Comparison of ENCODE assay signal across 25 mouse cellular contexts in the genomic region with DNA sequence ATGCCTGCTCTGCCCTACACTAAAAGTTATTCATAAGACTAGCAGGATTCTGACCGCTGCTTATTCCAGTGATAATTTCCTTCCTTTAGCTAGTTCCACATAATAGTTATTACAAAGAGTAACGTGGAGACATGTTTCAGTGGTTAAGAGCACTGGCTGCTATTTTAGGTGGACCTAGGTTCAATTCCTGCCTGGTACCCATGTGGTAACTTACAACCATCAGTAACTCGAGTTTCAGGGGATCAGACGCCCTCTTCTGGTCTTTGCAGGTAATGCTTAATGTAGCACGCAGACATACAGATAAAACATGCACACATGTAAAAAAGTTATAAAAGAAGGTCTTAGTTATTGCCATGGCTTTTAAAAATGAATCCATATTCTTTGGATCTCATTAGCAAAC.
A peak's percentile ranks its signal among the peaks of the same experiment; 100 is the strongest.
DNase-seq lines count a peak whose midpoint lies in the region; ATAC-seq and TF ChIP-seq lines count a peak whose summit lies in the region.
"Had no signal": no experiment of that assay in that cellular context is flagged by ENCODE, and none has a peak within 500 bp of the region (broad histone marks: within the 10 kb centered on the region; RNA-seq: fewer than 3 reads in every experiment).

No protein-coding gene starts in this region.

- 70% methylated on average over 5 of the region's 5 CpGs for WGBS in embryonic facial prominence, embryonic 11.5 days
- 72% methylated on average over 5 of the region's 5 CpGs for WGBS in embryonic facial prominence, embryonic 10.5 days

- H3K36me3 ChIP-seq in embryonic facial prominence, embryonic 11.5 days (replicated peaks; ENCODE audit: control insufficient read depth, insufficient read depth, low read depth, low read length): no peaks in the 10 kb centered on the region
- H3K36me3 ChIP-seq in embryonic facial prominence, embryonic 10.5 days (replicated peaks): no peaks in the 10 kb centered on the region
- H3K36me3 ChIP-seq: embryonic facial prominence, embryonic 12.5 days; heart, embryonic 15.5 days; kidney, embryonic 15.5 days; limb, embryonic 10.5 days; lung, embryonic 15.5 days; stomach, embryonic 15.5 days had no signal

- no peak overlapping the region for H3K4me3 ChIP-seq in embryonic facial prominence, embryonic 11.5 days (ENCODE audit: low read depth, low read length)
- H3K4me3 ChIP-seq in embryonic facial prominence, embryonic 10.5 days: no peak overlapping the region
- no peak overlapping the region for H3K4me3 ChIP-seq in layer of hippocampus, adult 2 months
- H3K4me3 ChIP-seq: embryonic facial prominence, embryonic 12.5 days; heart, embryonic 15.5 days; kidney, embryonic 15.5 days; limb, embryonic 10.5 days; lung, embryonic 15.5 days; stomach, embryonic 15.5 days had no signal

- DNase-seq in embryonic facial prominence, embryonic 11.5 days (ENCODE audit: low spot score): peak; percentile 13
- DNase-seq in embryonic facial prominence, embryonic 10.5 days (ENCODE audit: low spot score): no peak
- no peak for DNase-seq in layer of hippocampus, adult 2 months (ENCODE audit: low spot score in 2 of 2)
- no peak for DNase-seq in layer of hippocampus, postnatal 10 days (ENCODE audit: low spot score in 2 of 2)
- DNase-seq in 416B (ENCODE audit: low read depth) (peak; percentile 11), ZHBTc4 (ENCODE audit: low read depth, low spot score) (peak; percentile 51)
- no peak for DNase-seq in embryo, embryonic 10.5 days (ENCODE audit: low spot score)
- DNase-seq: adrenal gland, postnatal 14 days; cerebellum, adult 9-10 months; forebrain, postnatal 0 days; gastrocnemius, postnatal 14 days; heart, postnatal 4 days; kidney, adult 11 months; thymus, adult 18-20 months; thymus, postnatal 4 days had no signal

- 0 out of 2 replicates have a peak, but pooled peaks have one; percentile 27 for TF ChIP-seq CTCF in layer of hippocampus, adult 2 months (conservative IDR thresholded peaks at IDR 0.05)

- no peak overlapping the region for H3K9ac ChIP-seq in embryonic facial prominence, embryonic 11.5 days (replicated peaks; ENCODE audit: low read length)
- H3K9ac ChIP-seq: embryonic facial prominence, embryonic 12.5 days; forebrain, postnatal 0 days; heart, embryonic 15.5 days; hindbrain, embryonic 14.5 days; kidney, embryonic 15.5 days; lung, embryonic 15.5 days; stomach, embryonic 15.5 days had no signal

- no peak overlapping the region for H3K4me2 ChIP-seq in embryonic facial prominence, embryonic 11.5 days (ENCODE audit: low read depth, low read length)
- H3K4me2 ChIP-seq: embryonic facial prominence, embryonic 12.5 days; heart, embryonic 15.5 days; hindbrain, embryonic 14.5 days; kidney, embryonic 15.5 days; lung, embryonic 15.5 days; stomach, embryonic 15.5 days had no signal

- H3K27me3 ChIP-seq in embryonic facial prominence, embryonic 11.5 days (ENCODE audit: control insufficient read depth, insufficient read depth, low read length): no peaks in the 10 kb centered on the region
- no peaks in the 10 kb centered on the region for H3K27me3 ChIP-seq in embryonic facial prominence, embryonic 10.5 days (replicated peaks; ENCODE audit: low read depth, poor library complexity, severe bottlenecking)
- H3K27me3 ChIP-seq: embryonic facial prominence, embryonic 12.5 days; heart, embryonic 15.5 days; kidney, embryonic 15.5 days; lung, embryonic 15.5 days; stomach, embryonic 15.5 days had no signal

- no peak for ATAC-seq in embryonic facial prominence, embryonic 11.5 days (replicated peaks; ENCODE audit: insufficient number of reproducible peaks, low FRiP score, low TSS enrichment, low read depth)
- no peak for ATAC-seq in CD4-positive, CD25-positive, alpha-beta regulatory T cell, adult 4 months
- ATAC-seq: forebrain, postnatal 0 days; midbrain, embryonic 16.5 days had no signal

- no peaks in the 10 kb centered on the region for H3K9me3 ChIP-seq in embryonic facial prominence, embryonic 11.5 days (replicated peaks; ENCODE audit: control insufficient read depth, low read length)
- 0 out of 2 replicates have a peak, but pooled peaks cover 5% of the 10 kb centered on the region for H3K9me3 ChIP-seq in embryonic facial prominence, embryonic 10.5 days
- H3K9me3 ChIP-seq: embryonic facial prominence, embryonic 12.5 days; heart, embryonic 15.5 days; kidney, embryonic 15.5 days; limb, embryonic 10.5 days; lung, embryonic 15.5 days; stomach, embryonic 15.5 days had no signal

- H3K4me1 ChIP-seq in embryonic facial prominence, embryonic 11.5 days (ENCODE audit: control insufficient read depth, insufficient read depth, low read length): no peaks in the 10 kb centered on the region
- H3K4me1 ChIP-seq in embryonic facial prominence, embryonic 10.5 days: no peaks in the 10 kb centered on the region
- H3K4me1 ChIP-seq: heart, embryonic 15.5 days; kidney, embryonic 15.5 days; limb, embryonic 10.5 days; lung, embryonic 15.5 days; stomach, embryonic 15.5 days had no signal

- no peak overlapping the region for H3K27ac ChIP-seq in embryonic facial prominence, embryonic 11.5 days (replicated peaks; ENCODE audit: low read depth, low read length)
- H3K27ac ChIP-seq in embryonic facial prominence, embryonic 10.5 days (replicated peaks): no peak overlapping the region
- H3K27ac ChIP-seq in layer of hippocampus, adult 2 months: no peak overlapping the region
- H3K27ac ChIP-seq: embryonic facial prominence, embryonic 12.5 days; heart, embryonic 15.5 days; hindbrain, embryonic 14.5 days; kidney, embryonic 15.5 days; limb, embryonic 10.5 days; lung, embryonic 15.5 days; macrophage; stomach, embryonic 15.5 days had no signal

Comparison
In these comparisons a context has a peak if more than half of its experiments do, and no peak if none do; other contexts are left out.
1. DNase-seq: peak in embryonic facial prominence, embryonic 11.5 days (single experiment), 416B (single experiment) and ZHBTc4 (single experiment); none in embryonic facial prominence, embryonic 10.5 days (single experiment), layer of hippocampus, adult 2 months (0 of 2), layer of hippocampus, postnatal 10 days (0 of 2) and embryo, embryonic 10.5 days (single experiment).